Mouse (Mus musculus): ENCODE measurements at regions not wholly inside any gene's neighbourhood (a gene's known extent, or its start where the extent isn't known, plus 50 kb on each side); places are given as distances from the start of the nearest gene placed in this dataset.

GRCm38 (mm10) chr4:30408525-30408924, 1555.4 kb upstream of the Map3k7 start:
- no peak for DNase-seq (ENCODE audit: low read depth, low spot score)

GRCm38 (mm10) chr4:30447644-30448043, 1516.3 kb upstream of the Map3k7 start:
- peak; percentile 6 for DNase-seq (ENCODE audit: low read depth, low spot score)

DNA sequence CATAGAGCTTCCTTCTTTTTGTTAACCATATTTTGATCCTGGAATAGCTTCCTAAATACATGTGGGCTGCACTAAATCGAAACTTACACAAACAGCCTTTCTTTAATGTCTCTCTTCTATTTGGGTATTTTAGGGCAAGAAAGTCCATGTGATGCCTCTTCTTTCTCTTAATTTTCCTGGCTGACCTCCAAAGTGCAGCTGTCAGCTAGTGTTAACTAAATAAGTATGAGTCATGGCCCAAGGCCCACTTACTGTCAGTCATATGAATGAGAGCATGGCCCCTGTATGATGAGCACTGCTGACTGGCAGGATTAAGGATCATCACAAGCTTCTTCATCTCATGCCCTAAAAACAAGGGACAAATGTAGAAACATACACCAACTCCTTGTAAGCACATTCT, 1513.5 kb upstream of the Map3k7 start:
- peak; percentile 42 for DNase-seq (ENCODE audit: low read depth, low spot score)

- no peak for DNase-seq (ENCODE audit: low read depth, low spot score)
Observed at GRCm38 (mm10) chr4:30467336-30467933, 1496.5 kb upstream of the Map3k7 start.

DNA sequence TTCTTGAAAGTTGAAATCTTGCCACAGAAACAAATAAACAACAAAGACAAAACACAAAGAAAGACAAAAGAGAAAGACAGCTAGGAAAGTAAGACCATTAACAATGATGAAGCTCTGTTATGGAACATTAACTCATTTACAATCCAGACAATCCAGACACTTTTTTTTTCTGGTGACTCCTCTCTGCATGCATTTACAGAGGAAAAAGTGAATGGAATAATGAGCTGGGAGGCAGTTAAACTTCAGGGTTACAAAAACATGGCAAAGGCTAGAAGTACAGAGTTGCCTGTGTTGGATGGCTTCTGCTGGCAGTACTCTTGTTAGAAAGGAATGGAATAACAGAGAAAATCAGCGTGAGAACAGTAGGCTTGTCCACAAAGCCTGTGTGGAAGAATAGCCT, 1487.3 kb upstream of the Map3k7 start:
- DNase-seq (ENCODE audit: low read depth, low spot score): no peak

DNA sequence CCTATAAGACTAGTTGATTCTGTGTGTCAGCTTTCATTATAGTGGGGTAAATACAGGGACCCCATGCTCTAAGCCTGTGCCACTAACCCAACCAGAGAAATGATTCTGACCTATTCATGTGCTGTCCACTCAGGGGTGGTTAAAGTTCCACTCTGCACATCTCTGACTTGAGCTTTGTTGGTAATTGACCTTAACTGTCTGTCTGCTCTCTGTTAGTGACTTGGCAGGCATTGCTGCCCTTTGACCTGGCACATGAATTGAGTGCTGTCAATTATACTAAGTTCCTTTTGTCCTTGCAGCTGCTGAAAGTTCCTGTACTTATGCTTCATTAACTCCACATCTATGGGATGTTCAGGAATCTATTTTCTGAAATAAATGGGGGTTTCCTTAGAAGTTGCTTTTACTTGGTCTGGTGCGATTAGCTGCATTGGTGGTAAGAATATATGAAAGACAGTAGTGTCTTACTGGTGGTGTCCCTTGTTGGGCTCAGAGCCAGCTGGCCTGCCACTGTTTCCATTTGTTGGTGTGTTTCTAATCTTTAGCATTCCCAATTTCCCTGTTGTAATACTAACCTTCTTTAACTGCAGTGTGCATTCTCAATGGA, 1463.7 kb upstream of the Map3k7 start:
- DNase-seq (ENCODE audit: low read depth, low spot score): no peak

All from 3T3-L1 (cell line).